Mouse (Mus musculus) G1E (cell line): ENCODE data around the gene Bhlhe41.

ENCODE experiments used
- CTCF ChIP-seq: IDR thresholded peaks from 2 replicates; pipeline ENCODE4 v1.5.1; 2012; ENCODE audit warnings: low read depth, low read length, inconsistent platforms, mixed read lengths
- GATA1 ChIP-seq: IDR thresholded peaks from 2 replicates; pipeline ENCODE4 v1.6.1; 2012; ENCODE audit warnings: borderline replicate concordance, low read length, inconsistent platforms, mixed read lengths
- TAL1 ChIP-seq: conservative IDR thresholded peaks from 2 replicates; pipeline ENCODE4 v1.6.1; 2012; ENCODE audit warnings: low read depth, low read length, inconsistent platforms, mixed read lengths

GRCm38 (mm10) chr6:145865886-145866851 lies 811 bp upstream of the Bhlhe41 start:
- no peak for TF ChIP-seq CTCF
- no peak for TF ChIP-seq GATA1
- no peak for TF ChIP-seq TAL1
